Mouse (Mus musculus): ENCODE results near the gene Tmem246.

GRCm38 (mm10) chr4:49536671-49537070 is 61.0 kb downstream of the Tmem246 start:
- TF ChIP-seq CTCF (IDR thresholded peaks at IDR 0.05) (no peak), EP300 (IDR thresholded peaks at IDR 0.05; ENCODE audit: insufficient read depth, low read depth, low read length) (no peak), POLR2A (IDR thresholded peaks at IDR 0.05; ENCODE audit: insufficient read depth, low read depth, low read length) (no peak)

Measured in heart, adult 2 months (tissue).